12 mouse cellular contexts compared by ENCODE assay signal in the genomic region with DNA sequence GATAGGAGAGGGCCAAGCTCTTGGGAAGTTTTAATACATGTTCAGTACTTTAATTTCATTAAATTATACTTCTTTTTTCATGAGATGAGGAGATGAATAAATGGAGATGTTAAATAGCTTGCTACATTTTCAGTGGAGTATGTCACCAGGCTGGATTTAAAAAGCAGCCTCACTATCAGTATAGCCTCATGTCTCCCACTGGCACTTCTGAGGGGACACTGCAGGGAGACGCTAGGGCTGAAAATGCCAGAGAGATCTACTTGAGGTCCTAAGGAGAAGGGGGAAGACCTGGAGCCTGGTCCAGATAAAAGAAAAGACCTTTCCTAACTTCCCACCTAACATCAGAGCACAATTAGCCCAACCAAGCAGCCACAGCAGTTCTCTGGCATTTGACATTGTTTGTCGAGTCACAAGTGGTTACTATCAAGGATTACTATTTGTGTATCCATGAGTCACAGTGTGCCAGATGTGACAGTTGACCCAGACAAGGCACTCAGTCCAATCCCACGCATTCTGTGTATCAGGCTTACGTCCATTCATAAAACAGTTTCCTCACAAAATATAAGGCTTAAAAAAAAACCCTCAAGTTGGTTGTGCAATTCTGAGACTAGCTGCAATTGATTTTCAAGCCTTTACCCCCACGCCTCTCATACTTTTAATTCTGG.
A peak's percentile ranks its signal among the peaks of the same experiment; 100 is the strongest.
DNase-seq lines count a peak whose midpoint lies in the region; ATAC-seq lines count a peak whose summit lies in the region.
"Had no signal": no experiment of that assay in that cellular context is flagged by ENCODE, and none has a peak within 500 bp of the region (broad histone marks: within the 10 kb centered on the region; RNA-seq: fewer than 3 reads in every experiment).

No protein-coding gene starts in this region.

- peaks cover 4% of the 10 kb centered on the region; the same call in 1 of the 2 replicates for H3K4me1 ChIP-seq in lung, embryonic 16.5 days (replicated peaks; ENCODE audit: control insufficient read depth, insufficient read depth, low read length)

- no peak overlapping the region for H3K4me2 ChIP-seq in lung, embryonic 16.5 days (ENCODE audit: low read depth, low read length)
- H3K4me2 ChIP-seq: embryonic facial prominence, embryonic 12.5 days had no signal

- no peaks in the 10 kb centered on the region for H3K9me3 ChIP-seq in lung, embryonic 16.5 days (ENCODE audit: control insufficient read depth, low read length)
- H3K9me3 ChIP-seq: embryonic facial prominence, embryonic 12.5 days had no signal

- H3K4me3 ChIP-seq in lung, embryonic 16.5 days (ENCODE audit: low read length), result no peak overlapping the region
- H3K4me3 ChIP-seq: embryonic facial prominence, embryonic 12.5 days had no signal

- peak; percentile 17 for DNase-seq in ovary, adult 18-20 months (ENCODE audit: low spot score)
- no peak for DNase-seq in ovary, postnatal 36 days (ENCODE audit: low spot score)
- peak; percentile 66 to 72 for DNase-seq in heart, adult 9 months (ENCODE audit: low spot score in 2 of 2)
- DNase-seq in right cerebral cortex, postnatal 14 days, result no peak
- no peak for DNase-seq in layer of hippocampus, adult 8-10 months (ENCODE audit: low spot score in 2 of 2)
- no peak for DNase-seq in kidney, adult 18-20 months
- DNase-seq: adrenal gland, adult 8-10 months; cerebellum, adult 11 months; layer of hippocampus, postnatal 36 days had no signal

- H3K36me3 ChIP-seq in lung, embryonic 16.5 days (ENCODE audit: control insufficient read depth, insufficient read depth, low read length), result no peaks in the 10 kb centered on the region
- H3K36me3 ChIP-seq: embryonic facial prominence, embryonic 12.5 days had no signal

- 17% methylated on average over 5 of the region's 5 CpGs for WGBS in lung, embryonic 16.5 days

- H3K27ac ChIP-seq in lung, embryonic 16.5 days (ENCODE audit: low read length), result no peak overlapping the region
- H3K27ac ChIP-seq: embryonic facial prominence, embryonic 12.5 days; liver, embryonic 14.5 days had no signal

- no peak overlapping the region for H3K9ac ChIP-seq in lung, embryonic 16.5 days (ENCODE audit: low read length)
- H3K9ac ChIP-seq: embryonic facial prominence, embryonic 12.5 days; liver, embryonic 14.5 days had no signal

- no peaks in the 10 kb centered on the region for H3K27me3 ChIP-seq in lung, embryonic 16.5 days (ENCODE audit: control insufficient read depth, insufficient read depth, low read depth, low read length)
- H3K27me3 ChIP-seq: embryonic facial prominence, embryonic 12.5 days had no signal

- peak; percentile 52; the same call in 1 of the 2 replicates for ATAC-seq in lung, embryonic 16.5 days (ENCODE audit: low read depth)

Comparison
In these comparisons a context has a peak if more than half of its experiments do, and no peak if none do; other contexts are left out.
1. DNase-seq: peak in ovary, adult 18-20 months (single experiment) and heart, adult 9 months (2 of 2); none in ovary, postnatal 36 days (single experiment), right cerebral cortex, postnatal 14 days (single experiment), layer of hippocampus, adult 8-10 months (0 of 2) and kidney, adult 18-20 months (single experiment).